In the genomic region with DNA sequence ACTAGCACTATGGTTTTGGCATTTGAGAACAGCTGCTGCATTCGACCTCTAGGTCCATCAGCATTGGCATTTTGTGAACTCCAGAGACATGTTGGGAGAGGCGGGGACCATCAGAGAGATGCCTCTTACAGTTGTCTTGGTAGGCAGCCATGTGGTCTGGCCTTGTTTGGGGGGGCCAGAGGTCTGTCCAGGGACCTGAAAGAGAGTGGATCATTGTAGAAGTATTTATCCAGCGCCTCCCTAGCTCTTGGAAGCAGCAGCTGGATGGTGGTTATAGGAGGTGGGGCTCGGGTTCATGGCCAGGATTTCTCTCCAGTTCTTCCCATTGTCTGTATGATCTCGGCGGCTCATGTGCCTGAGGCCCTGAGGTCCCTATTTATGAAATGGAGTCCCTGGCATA, we compare ENCODE assay signal across 15 mouse cellular contexts. TPM values are rescaled to one million over a fixed set of nuclear protein-coding genes. Genes with fewer than 3 reads are reported as not detected.
DNase-seq lines count a peak whose midpoint lies in the region; ATAC-seq and TF ChIP-seq lines count a peak whose summit lies in the region.
"Had no signal": no experiment of that assay in that cellular context is flagged by ENCODE, and none has a peak within 500 bp of the region (broad histone marks: within the 10 kb centered on the region; RNA-seq: fewer than 3 reads in every experiment).

No protein-coding gene starts in this region.

- no peak overlapping the region for H3K4me3 ChIP-seq in myocyte
- H3K4me3 ChIP-seq in forebrain, embryonic 12.5 days (replicated peaks) = no peak overlapping the region
- H3K4me3 ChIP-seq: embryonic facial prominence, embryonic 10.5 days; hindbrain, embryonic 15.5 days had no signal

- no peak for TF ChIP-seq POLR2A in myocyte (IDR thresholded peaks at IDR 0.05; ENCODE audit: insufficient read length, low read depth)

- no peaks in the 10 kb centered on the region for H3K27me3 ChIP-seq in myocyte (ENCODE audit: control insufficient read depth, insufficient read depth, insufficient read length)
- H3K27me3 ChIP-seq in forebrain, embryonic 12.5 days = no peaks in the 10 kb centered on the region
- H3K27me3 ChIP-seq: hindbrain, embryonic 15.5 days had no signal

- H3ac ChIP-seq in myocyte (ENCODE audit: control insufficient read depth, insufficient read length) = no peak overlapping the region

- peak; percentile 7 to 15 for DNase-seq in urinary bladder, postnatal 36 days (ENCODE audit: low spot score in 2 of 2)
- DNase-seq in urinary bladder, postnatal 25 days (ENCODE audit: low spot score) = no peak
- DNase-seq in gastrocnemius, postnatal 10 days = peak; percentile 9
- no peak for DNase-seq in cerebellum, adult 8-10 months
- DNase-seq: adrenal gland, adult 2 months; adrenal gland, postnatal 25 days; cerebellum, adult 18-20 months; cerebellum, postnatal 10 days; heart, adult 11 months; heart, postnatal 36 days; kidney, adult 11 months had no signal

- no peak overlapping the region for H3K27ac ChIP-seq in forebrain, embryonic 12.5 days
- H3K27ac ChIP-seq: embryonic facial prominence, embryonic 10.5 days; hindbrain, embryonic 15.5 days had no signal

- peak overlapping the region; percentile 35 for H3K4me2 ChIP-seq in myocyte (ENCODE audit: low read depth)
- H3K4me2 ChIP-seq in forebrain, embryonic 12.5 days = no peak overlapping the region
- H3K4me2 ChIP-seq: hindbrain, embryonic 15.5 days had no signal

- WGBS in forebrain, embryonic 12.5 days = 88% methylated on average over 6 of the region's 6 CpGs

- no peak for ATAC-seq in forebrain, embryonic 12.5 days (ENCODE audit: low FRiP score)

- H3K9me3 ChIP-seq in forebrain, embryonic 12.5 days = no peaks in the 10 kb centered on the region
- H3K9me3 ChIP-seq: embryonic facial prominence, embryonic 10.5 days; hindbrain, embryonic 15.5 days had no signal

- H3K4me1 ChIP-seq in forebrain, embryonic 12.5 days = no peaks in the 10 kb centered on the region
- H3K4me1 ChIP-seq: embryonic facial prominence, embryonic 10.5 days; hindbrain, embryonic 15.5 days had no signal

- H3K79me2 ChIP-seq in myocyte (ENCODE audit: control insufficient read depth, insufficient read depth) = no peaks in the 10 kb centered on the region

- no peaks in the 10 kb centered on the region for H3K36me3 ChIP-seq in myocyte (ENCODE audit: control insufficient read depth, insufficient read depth)
- no peaks in the 10 kb centered on the region for H3K36me3 ChIP-seq in forebrain, embryonic 12.5 days (replicated peaks)
- H3K36me3 ChIP-seq: embryonic facial prominence, embryonic 10.5 days; hindbrain, embryonic 15.5 days had no signal

- H3K9ac ChIP-seq in forebrain, embryonic 12.5 days = no peak overlapping the region
- H3K9ac ChIP-seq: hindbrain, embryonic 15.5 days had no signal

TF ChIP-seq in myocyte, 11 proteins besides CTCF, POLR2A, EP300 and RAD21:
- TF ChIP-seq TCF3 (IDR thresholded peaks at IDR 0.05; ENCODE audit: insufficient read length, low read depth) = no peak
- peak; percentile 46 for TF ChIP-seq TCF12 (IDR thresholded peaks at IDR 0.05; ENCODE audit: insufficient read depth, poor library complexity, severe bottlenecking)
- TF ChIP-seq POLR2AphosphoS2 (IDR thresholded peaks at IDR 0.05; ENCODE audit: insufficient read length, low read depth) = no peak
- peak; percentile 12 to 74 (median 34) for TF ChIP-seq MYOG (IDR thresholded peaks at IDR 0.05; ENCODE audit: control insufficient read depth in 1 of 3, insufficient read depth in 1 of 3, insufficient read length in 2 of 3, low read depth in 2 of 3)
- no peak for TF ChIP-seq MAX (IDR thresholded peaks at IDR 0.05; ENCODE audit: low read depth)
- peak in 2 of 3 experiments; percentile 44 to 66 for TF ChIP-seq MYOD1 (IDR thresholded peaks at IDR 0.05; ENCODE audit: control insufficient read depth in 1 of 3, insufficient read length in 2 of 3, low read depth in 2 of 3)
- TF ChIP-seq CEBPB (IDR thresholded peaks at IDR 0.05; ENCODE audit: insufficient read depth, poor library complexity, severe bottlenecking) = no peak

RNA-seq across cellular contexts. Expression of a gene that starts 54.1 kb away (rescaled TPM):
- total RNA-seq in gastrocnemius, postnatal 10 days (2021) = 10 to 100 TPM in 1 of 2 experiments, 1 to 10 TPM in 1; 9.3 to 11.0 TPM
- polyA plus RNA-seq in myocyte (2012; fragmentation: generic; extraction: Trizol) = 12.7 TPM
- 6.4 and 7.7 TPM in 2 replicates for polyA plus RNA-seq in forebrain, embryonic 12.5 days (2016; fragmentation: Nextera tagmentation; extraction: Ambion mirVana)

Comparison
In these comparisons a context has a peak if more than half of its experiments do, and no peak if none do; other contexts are left out.
1. DNase-seq: peak in urinary bladder, postnatal 36 days (2 of 2) and gastrocnemius, postnatal 10 days (single experiment); none in urinary bladder, postnatal 25 days (single experiment) and cerebellum, adult 8-10 months (single experiment).